Mouse (Mus musculus) thymus, postnatal 25 days (tissue): ENCODE data around the gene Crtc1.

Experiments used
- DNase-seq: peaks from one replicate; pipeline ENCODE4 v3.0.0; 2022

Gene Crtc1

DNA sequence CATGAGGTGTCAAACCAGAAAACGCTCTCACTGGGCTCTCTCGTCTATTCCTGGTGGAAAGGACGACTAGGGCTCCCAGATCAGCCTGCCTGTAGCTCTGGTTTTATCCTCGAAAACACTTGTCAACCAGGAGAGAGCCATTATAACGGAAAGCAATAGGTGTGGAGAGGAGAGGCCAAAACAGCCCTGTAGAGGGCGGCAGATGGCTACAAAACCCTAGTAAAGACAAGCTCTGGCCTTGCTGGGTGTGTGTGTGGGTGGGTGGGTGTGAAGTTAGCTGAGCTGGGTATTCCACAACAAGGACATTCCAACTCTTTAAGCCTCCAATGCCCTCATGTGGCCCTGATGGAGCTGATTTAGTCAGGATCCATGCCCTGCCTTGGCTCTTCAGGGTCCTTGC, 95.7 kb downstream of the Crtc1 start:
- peak; percentile 38 for DNase-seq

DNA sequence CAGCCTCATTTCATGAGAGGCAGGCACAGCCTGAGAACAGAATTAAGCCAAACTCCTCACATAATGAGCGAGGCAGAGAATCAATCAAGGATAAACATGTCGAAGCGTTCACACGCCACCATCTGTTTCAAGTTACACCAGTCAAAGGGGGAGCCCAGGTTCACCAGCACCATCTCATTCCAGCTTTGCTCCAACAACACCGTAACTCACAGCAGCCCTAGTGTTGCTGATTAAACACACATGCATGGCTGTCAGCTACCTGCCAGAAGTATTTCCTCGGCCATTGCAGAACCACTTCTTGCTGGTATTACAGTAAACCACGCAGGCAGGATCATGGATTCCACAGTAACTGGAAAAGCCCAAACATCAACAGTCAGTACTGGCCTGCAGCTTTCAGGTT, 96.3 kb downstream of the Crtc1 start:
- DNase-seq: no peak

DNA sequence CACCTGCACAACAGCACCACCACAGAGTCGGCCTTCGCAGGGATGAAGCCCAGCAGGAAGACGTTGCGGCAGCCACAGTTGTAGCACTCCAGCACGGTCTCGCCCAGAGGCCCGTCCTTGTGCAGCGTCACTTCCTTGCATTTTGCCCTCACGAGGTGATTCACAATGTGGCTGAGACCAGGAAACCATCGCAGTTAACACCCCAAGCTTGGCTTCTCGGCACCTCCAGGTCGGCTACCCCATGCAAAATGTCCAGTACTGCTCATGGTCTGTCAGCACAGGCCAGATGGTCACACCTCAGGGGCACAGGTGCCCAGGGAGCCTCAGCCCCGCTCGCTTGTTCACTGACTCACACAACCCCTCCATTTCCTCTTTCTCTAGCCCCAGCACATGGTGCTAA, 97.4 kb downstream of the Crtc1 start:
- no peak for DNase-seq

DNA sequence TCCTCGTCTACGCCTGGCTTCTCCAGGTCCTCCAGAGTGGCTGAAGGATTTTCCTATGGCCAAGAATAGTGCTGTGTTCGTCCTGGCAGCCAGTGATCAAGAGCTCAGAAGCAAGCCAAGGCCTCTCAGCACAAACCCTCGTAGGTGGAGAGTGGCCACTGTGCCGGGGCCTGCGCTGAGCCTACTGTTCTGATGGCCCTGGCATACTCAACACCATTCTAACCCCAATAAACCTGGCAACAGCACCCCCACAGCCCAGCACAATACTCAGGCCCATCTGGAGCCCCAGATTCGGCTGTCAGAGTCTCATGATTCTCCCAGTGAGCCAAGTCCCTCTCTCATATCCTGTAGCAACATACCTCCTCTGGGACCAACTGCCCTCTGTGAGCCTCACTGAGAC, 98.7 kb downstream of the Crtc1 start:
- no peak for DNase-seq

DNA sequence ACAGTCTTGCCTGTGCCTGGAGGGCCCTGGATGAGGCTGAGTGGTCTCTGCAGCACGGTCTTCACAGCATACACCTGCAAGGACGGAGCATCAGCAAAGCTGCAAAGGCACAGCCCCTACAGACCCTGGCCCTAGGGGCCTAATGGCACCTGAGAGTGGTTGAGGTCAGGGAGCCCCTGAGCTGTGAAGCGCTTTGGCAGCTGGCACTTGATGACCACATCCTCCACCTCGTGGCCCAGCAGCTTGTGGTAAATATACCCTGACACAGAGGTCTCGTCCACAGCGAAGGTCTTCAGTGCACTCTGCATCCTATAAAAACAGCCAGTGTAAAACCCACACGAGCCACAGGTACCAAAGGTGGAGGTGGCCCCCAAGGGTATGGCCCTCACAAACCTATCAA, 100.4 kb downstream of the Crtc1 start:
- no peak for DNase-seq

DNA sequence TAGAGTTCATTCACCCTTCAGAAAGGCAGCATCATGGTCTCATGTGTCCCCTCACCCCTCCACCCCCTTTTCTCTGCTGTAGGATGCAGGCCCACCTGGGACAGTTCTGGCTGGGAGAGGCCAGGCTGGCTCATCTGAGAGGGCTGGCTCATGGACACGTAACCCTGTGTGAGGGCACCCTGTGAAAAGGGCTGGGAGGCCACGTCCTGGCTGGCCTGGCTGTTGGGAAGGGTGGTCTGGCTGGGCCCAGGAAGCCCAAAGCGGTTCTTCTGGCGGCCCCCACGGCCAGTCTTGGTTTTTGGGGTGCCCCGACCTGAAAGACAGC, 106.5 kb downstream of the Crtc1 start:
- DNase-seq: no peak
